ENCODE assay signal across 9 mouse cellular contexts in genomic region chr6:91978371-91979300, GRCm38 (mm10). TPM values are rescaled to one million over a fixed set of nuclear protein-coding genes. Genes with fewer than 3 reads are reported as not detected.
DNase-seq lines count a peak whose midpoint lies in the region; ATAC-seq lines count a peak whose summit lies in the region.
"Had no signal": no experiment of that assay in that cellular context is flagged by ENCODE, and none has a peak within 500 bp of the region (broad histone marks: within the 10 kb centered on the region; RNA-seq: fewer than 3 reads in every experiment).

Fgd5 (plus strand) TSS chr6:91978878.

- peak; percentile 78 for ATAC-seq in embryonic facial prominence, embryonic 14.5 days (ENCODE audit: low read depth)
- ATAC-seq in limb, embryonic 12.5 days (ENCODE audit: insufficient number of reproducible peaks, insufficient read depth, low FRiP score, low TSS enrichment, low read depth) = peak; percentile 63; the same call in 1 of the 2 replicates
- ATAC-seq in midbrain, embryonic 14.5 days (ENCODE audit: low FRiP score, low TSS enrichment) = peak; percentile 74; the same call in 1 of the 2 replicates
- ATAC-seq: Patski had no signal

- peak within 1 kb of the TSS; percentile 69 for H3K9ac ChIP-seq in embryonic facial prominence, embryonic 14.5 days (ENCODE audit: low read depth, low read length)
- peak within 1 kb of the TSS; percentile 70 for H3K9ac ChIP-seq in limb, embryonic 12.5 days (replicated peaks)
- peak within 1 kb of the TSS; percentile 73 for H3K9ac ChIP-seq in midbrain, embryonic 14.5 days (replicated peaks; ENCODE audit: low read length)

- H3K9me3 ChIP-seq in embryonic facial prominence, embryonic 14.5 days (ENCODE audit: control insufficient read depth, low read length) = no peaks in the 10 kb centered on the region
- H3K9me3 ChIP-seq in limb, embryonic 12.5 days = no peaks in the 10 kb centered on the region
- no peaks in the 10 kb centered on the region for H3K9me3 ChIP-seq in midbrain, embryonic 14.5 days (ENCODE audit: control insufficient read depth, low read length)

- peak within 1 kb of the TSS; percentile 96 for H3K4me2 ChIP-seq in embryonic facial prominence, embryonic 14.5 days (ENCODE audit: low read depth, low read length)
- H3K4me2 ChIP-seq in limb, embryonic 12.5 days = peak within 1 kb of the TSS; percentile 90
- peak within 1 kb of the TSS; percentile 95 for H3K4me2 ChIP-seq in midbrain, embryonic 14.5 days (ENCODE audit: low read length)

- WGBS in embryonic facial prominence, embryonic 14.5 days = 4% methylated on average over 27 of the region's 62 CpGs
- 1% methylated on average over 59 of the region's 62 CpGs for WGBS in limb, embryonic 12.5 days
- 2% methylated on average over 60 of the region's 62 CpGs for WGBS in midbrain, embryonic 14.5 days

- peak within 1 kb of the TSS; percentile 59 for H3K4me3 ChIP-seq in embryonic facial prominence, embryonic 14.5 days (ENCODE audit: low read depth, low read length)
- H3K4me3 ChIP-seq in limb, embryonic 12.5 days (replicated peaks) = peak within 1 kb of the TSS; percentile 60
- H3K4me3 ChIP-seq in midbrain, embryonic 14.5 days (replicated peaks; ENCODE audit: low read depth, low read length) = peak within 1 kb of the TSS; percentile 56

- H3K27ac ChIP-seq in embryonic facial prominence, embryonic 14.5 days (replicated peaks; ENCODE audit: low read depth, low read length) = no peak within 1 kb of the TSS
- H3K27ac ChIP-seq in limb, embryonic 12.5 days = no peak within 1 kb of the TSS
- peak within 1 kb of the TSS; percentile 32; the same call in 1 of the 2 replicates for H3K27ac ChIP-seq in midbrain, embryonic 14.5 days (replicated peaks; ENCODE audit: low read depth, low read length)

- H3K27me3 ChIP-seq in embryonic facial prominence, embryonic 14.5 days (replicated peaks; ENCODE audit: control insufficient read depth, insufficient read depth, low read length) = peaks cover 16% of the 10 kb centered on the region; the same call in 1 of the 2 replicates
- H3K27me3 ChIP-seq in limb, embryonic 12.5 days = peaks cover 54% of the 10 kb centered on the region
- H3K27me3 ChIP-seq in midbrain, embryonic 14.5 days (ENCODE audit: control insufficient read depth, insufficient read depth, low read length) = no peaks in the 10 kb centered on the region

- intact Hi-C loops in heart, postnatal 10 days (cut with DNase I) = loop anchor here (2.0 kb wide), 2 partner anchors 18 to 88 kb away; no protein-coding TSS in a partner anchor

- DNase-seq in ovary, postnatal 36 days (ENCODE audit: low spot score) = peak; percentile 36
- no peak for DNase-seq in ovary, postnatal 14 days (ENCODE audit: low spot score)
- peak; percentile 70 for DNase-seq in embryonic facial prominence, embryonic 14.5 days (ENCODE audit: low spot score)
- DNase-seq in heart, postnatal 10 days = peak; percentile 42 to 56
- DNase-seq in midbrain, embryonic 14.5 days = peak; percentile 74
- DNase-seq in spleen, postnatal 4 days (ENCODE audit: low spot score in 2 of 2) = no peak
- no peak for DNase-seq in frontal cortex, postnatal 25 days (ENCODE audit: low spot score in 2 of 2)

- no peaks in the 10 kb centered on the region for H3K36me3 ChIP-seq in embryonic facial prominence, embryonic 14.5 days (ENCODE audit: control insufficient read depth, insufficient read depth, low read length)
- H3K36me3 ChIP-seq in limb, embryonic 12.5 days = no peaks in the 10 kb centered on the region
- no peaks in the 10 kb centered on the region for H3K36me3 ChIP-seq in midbrain, embryonic 14.5 days (ENCODE audit: control insufficient read depth, insufficient read depth, low read length)

- H3K4me1 ChIP-seq in embryonic facial prominence, embryonic 14.5 days (ENCODE audit: control insufficient read depth, insufficient read depth, low read length) = peaks cover 6% of the 10 kb centered on the region; the same call in 1 of the 2 replicates
- H3K4me1 ChIP-seq in limb, embryonic 12.5 days (replicated peaks) = 0 out of 2 replicates have a peak, but pooled peaks cover 3% of the 10 kb centered on the region
- H3K4me1 ChIP-seq in midbrain, embryonic 14.5 days (ENCODE audit: control insufficient read depth, insufficient read depth, low read length) = 0 out of 2 replicates have a peak, but pooled peaks cover 4% of the 10 kb centered on the region

RNA-seq across cellular contexts. Expression of gene Fgd5, which starts in this region (rescaled TPM):
- polyA plus RNA-seq in embryonic facial prominence, embryonic 14.5 days (2014; fragmentation: Nextera tagmentation; extraction: Ambion mirVana) = 9.4 and 9.9 TPM in 2 replicates
- total RNA-seq in heart, postnatal 10 days (2021) = 10 to 100 TPM; 34.1 to 38.2 TPM
- polyA plus RNA-seq in limb, embryonic 12.5 days (2016; fragmentation: Nextera tagmentation; extraction: Ambion mirVana) = 5.8 and 7.0 TPM in 2 replicates
- polyA plus RNA-seq in midbrain, embryonic 14.5 days (2014; fragmentation: Nextera tagmentation; extraction: Ambion mirVana) = 6.0 and 7.2 TPM in 2 replicates

Comparison
In these comparisons a context has a peak if more than half of its experiments do, and no peak if none do; other contexts are left out.
1. DNase-seq: peak in ovary, postnatal 36 days (single experiment), embryonic facial prominence, embryonic 14.5 days (single experiment), heart, postnatal 10 days (2 of 2) and midbrain, embryonic 14.5 days (single experiment); none in ovary, postnatal 14 days (single experiment), spleen, postnatal 4 days (0 of 2) and frontal cortex, postnatal 25 days (0 of 2).
2. Peak in every context shown above with its lines, with median percentiles within 50 percentile points of each other: ATAC-seq, H3K4me2 ChIP-seq, H3K4me3 ChIP-seq and H3K9ac ChIP-seq.